26 mouse cellular contexts compared by ENCODE assay signal in genomic region chr11:32359566-32359965, GRCm38 (mm10). TPM values are rescaled to one million over a fixed set of nuclear protein-coding genes. Genes with fewer than 3 reads are reported as not detected.
DNase-seq lines count a peak whose midpoint lies in the region; TF ChIP-seq lines count a peak whose summit lies in the region.
"Had no signal": no experiment of that assay in that cellular context is flagged by ENCODE, and none has a peak within 500 bp of the region (broad histone marks: within the 10 kb centered on the region; RNA-seq: fewer than 3 reads in every experiment).

No protein-coding gene starts in this region.

- H3ac ChIP-seq in C2C12 (ENCODE audit: control insufficient read depth, insufficient read length, low read depth), result peak overlapping the region; percentile 14

- H3K79me3 ChIP-seq in C2C12 (ENCODE audit: low read depth), result peaks cover 76% of the 10 kb centered on the region

- peak overlapping the region; percentile 7; the same call in 1 of the 2 replicates for H3K27ac ChIP-seq in gastrocnemius, adult 2 months
- H3K27ac ChIP-seq: heart, adult 2 months; heart, embryonic 10.5 days; heart, embryonic 13.5 days; hindbrain, embryonic 14.5 days had no signal

- no peaks in the 10 kb centered on the region for H3K27me3 ChIP-seq in C2C12 (ENCODE audit: control insufficient read depth, insufficient read depth, insufficient read length)
- H3K27me3 ChIP-seq: heart, embryonic 13.5 days had no signal

- intact Hi-C loops in gastrocnemius, adult 2 months (cut with DNase I), result no loop called here

- H3K36me3 ChIP-seq in C2C12 (ENCODE audit: control insufficient read depth, insufficient read depth), result peaks cover 36% of the 10 kb centered on the region

- TF ChIP-seq CTCF in gastrocnemius, adult 2 months (IDR thresholded peaks at IDR 0.05), result no peak
- TF ChIP-seq CTCF in C2C12 (IDR thresholded peaks at IDR 0.05; ENCODE audit: control insufficient read depth, insufficient read depth, insufficient read length), result no peak

- H3K79me2 ChIP-seq in C2C12 (ENCODE audit: control insufficient read depth, insufficient read depth), result peaks cover 90% of the 10 kb centered on the region

- no peak overlapping the region for H3K4me3 ChIP-seq in gastrocnemius, adult 2 months
- H3K4me3 ChIP-seq in C2C12 (ENCODE audit: insufficient read depth, poor library complexity, severe bottlenecking), result no peak overlapping the region
- H3K4me3 ChIP-seq: heart, adult 2 months; heart, embryonic 10.5 days; heart, embryonic 13.5 days had no signal

- no peak for DNase-seq in gastrocnemius, adult 2 months
- no peak for DNase-seq in gastrocnemius, adult 8-10 months (ENCODE audit: low spot score in 2 of 2)
- DNase-seq in adipocyte (ENCODE audit: low spot score) (peak; percentile 61), MN1 (ENCODE audit: low spot score) (no peak)
- no peak for DNase-seq in cerebellum, adult 11-12 months
- DNase-seq in right cerebral cortex, postnatal 4 days, result no peak
- DNase-seq: adrenal gland, postnatal 14 days; cerebellum, adult 11 months; cerebellum, adult 8-10 months; cerebellum, postnatal 36 days; forebrain, postnatal 0 days; gastrocnemius, postnatal 10 days; gastrocnemius, postnatal 36 days; heart, adult 2 months; heart, postnatal 4 days had no signal

TF ChIP-seq in C2C12, 6 proteins besides CTCF, POLR2A, EP300 and RAD21:
- no peak for TF ChIP-seq MYOG (IDR thresholded peaks at IDR 0.05; ENCODE audit: control insufficient read depth, extremely low read depth, insufficient read length)
- no peak for TF ChIP-seq MYOD1 (IDR thresholded peaks at IDR 0.05; ENCODE audit: control insufficient read depth, insufficient read length, low read depth)
- TF ChIP-seq CEBPB (IDR thresholded peaks at IDR 0.05; ENCODE audit: low read depth), result no peak
- TF ChIP-seq USF1 (IDR thresholded peaks at IDR 0.05; ENCODE audit: low read depth), result no peak
- TF ChIP-seq MAX (IDR thresholded peaks at IDR 0.05), result peak; percentile 25
- no peak for TF ChIP-seq FOSL1 (IDR thresholded peaks at IDR 0.05; ENCODE audit: insufficient read depth, low read length, poor library complexity, severe bottlenecking)

RNA-seq across cellular contexts. Expression of gene Sh3pxd2b, which starts 11.9 kb away (rescaled TPM):
- total RNA-seq in gastrocnemius, adult 2 months (2021), result 1 to 10 TPM; 2.5 to 7.1 TPM
- total RNA-seq in gastrocnemius, adult 8-10 months (2022), result 1 to 10 TPM; 1.7 to 2.8 (median 2.3) TPM
- polyA plus RNA-seq in C2C12 (2012; fragmentation: generic; extraction: Trizol), result 21.7 TPM
- polyA plus RNA-seq: inflammation-experienced regulatory T-cells, adult 6 months had no signal

RNA-seq across cellular contexts. Expression of gene Hbq1a, which starts 59.7 kb away (rescaled TPM):
- total RNA-seq in gastrocnemius, adult 2 months (2021), result not detected
- total RNA-seq in gastrocnemius, adult 8-10 months (2022), result not detected
- polyA plus RNA-seq in C2C12 (2012; fragmentation: generic; extraction: Trizol), result 0.11 TPM
- total RNA-seq: adrenal gland, adult 18-20 months; ES-E14; gastrocnemius, postnatal 10 days; gastrocnemius, postnatal 36 days; granulocyte monocyte progenitor cell, adult 5-6 weeks had no signal
- polyA plus RNA-seq: activated CD4-positive, CD25-positive, alpha-beta regulatory T cell, adult 4 months; forebrain, embryonic 11.5 days; heart, embryonic 10.5 days; hindbrain, embryonic 11.5 days; inflammation-experienced regulatory T-cells, adult 6 months had no signal
